Mouse (Mus musculus) mouse embryonic stem cell (cell line): Measurements from ENCODE around the gene Kcna7.
"Not testable (repeated sequence)": the region's sequence is repeated elsewhere in the genome, so short reads cannot be mapped to it uniquely, and the experiment has no call there.

Source experiments
- in situ Hi-C, 2 experiments: fragments of 300-500 bp; cut with MboI; formaldehyde crosslinking; loops; 1 replicate in 1 of 2; 3 replicates in 1 of 2; pipeline ENCODE4 v1.14.3; 2019 to 2020; ENCODE audit warnings: low sequenced_read_pairs in 2 of 2, low pct_unique_long_range_greater_than_20kb in 1 of 2, mixed read lengths in 1 of 2; ENCODE audit not compliant: unreplicated experiment in 1 of 2

Gene Kcna7

GRCm38 (mm10) chr7:45405091-45406075, at the start of gene Kcna7:
TSS of gene Kcna7 (plus strand) at chr7:45405653.
- in situ Hi-C loops, result no loop called here

- in situ Hi-C loops, result no loop called here
Observed at GRCm38 (mm10) chr7:45356087-45356486, 49.4 kb upstream of the Kcna7 start.

GRCm38 (mm10) chr7:45359081-45359480, 46.4 kb upstream of the Kcna7 start:
- in situ Hi-C loops, result not testable (repeated sequence)

GRCm38 (mm10) chr7:45360404-45361125, 44.9 kb upstream of the Kcna7 start:
- in situ Hi-C loops, result no loop called here

GRCm38 (mm10) chr7:45361243-45361804, 44.1 kb upstream of the Kcna7 start:
- in situ Hi-C loops, result no loop called here

- in situ Hi-C loops, result no loop called here
Observed at GRCm38 (mm10) chr7:45362801-45363200, 42.7 kb upstream of the Kcna7 start.

- in situ Hi-C loops, result no loop called here
Observed at GRCm38 (mm10) chr7:45363983-45364382, 41.5 kb upstream of the Kcna7 start.

GRCm38 (mm10) chr7:45365742-45366651, 39.5 kb upstream of the Kcna7 start:
- in situ Hi-C loops, result no loop called here

GRCm38 (mm10) chr7:45366652-45367019, 38.8 kb upstream of the Kcna7 start, which contains the start of gene Ppfia3:
TSS of gene Ppfia3 (minus strand) at chr7:45367019.
- in situ Hi-C loops, result no loop called here

- in situ Hi-C loops, result no loop called here
Observed at GRCm38 (mm10) chr7:45367020-45367880, 38.2 kb upstream of the Kcna7 start.

- in situ Hi-C loops, result no loop called here
Observed at GRCm38 (mm10) chr7:45368178-45368577, 37.3 kb upstream of the Kcna7 start.

GRCm38 (mm10) chr7:45369022-45369745, 36.3 kb upstream of the Kcna7 start:
- in situ Hi-C loops, result no loop called here

GRCm38 (mm10) chr7:45369836-45370474, 35.5 kb upstream of the Kcna7 start:
- in situ Hi-C loops, result no loop called here

- in situ Hi-C loops, result no loop called here
Observed at GRCm38 (mm10) chr7:45370475-45371311, 34.8 kb upstream of the Kcna7 start, which contains the start of gene Lin7b. TSS of gene Lin7b (minus strand) at chr7:45370583.

GRCm38 (mm10) chr7:45372371-45372770, 33.1 kb upstream of the Kcna7 start:
- in situ Hi-C loops, result no loop called here
